Mouse (Mus musculus) gastrocnemius, adult 18-20 months (tissue): ENCODE results near the gene Bcas3. TPM values are rescaled to one million over a fixed set of nuclear protein-coding genes. Genes with fewer than 3 reads are reported as not detected.

Source experiments
- DNase-seq: peaks from one replicate; pipeline ENCODE4 v3.0.0; 2021; ENCODE audit warnings: low spot score
- long read RNA-seq, 2 experiments: library from polyadenylated mRNA; stranded (forward); transcript quantifications; one replicate each; pipeline ENCODE4 v2.0.0; 2021
- total RNA-seq, 2 experiments: library from RNA; stranded (reverse); gene quantifications; 2 replicates each; pipeline ENCODE4 v1.2.3; 2021

Bcas3 gene
- total RNA-seq: 10 to 100 TPM; 40.7 to 47.3 TPM
- long read RNA-seq, experiment 1, partial matches to known transcripts: 0 of 1 reads
- long read RNA-seq, experiment 1, other reads (novel, unspliced or antisense): 0 of 1 reads
- long read RNA-seq, experiment 2, partial matches to known transcripts: 1 of 2 reads
- long read RNA-seq, experiment 2, other reads (novel, unspliced or antisense): 1 of 2 reads

- DNase-seq: peak; percentile 99
Measured at GRCm38 (mm10) chr11:85352539-85353380, at the start of gene Bcas3. Bcas3 (plus strand) TSS chr11:85353167.

GRCm38 (mm10) chr11:85306577-85307260 lies 46.2 kb upstream of the Bcas3 start:
- no peak for DNase-seq

GRCm38 (mm10) chr11:85308799-85309198 lies 44.2 kb upstream of the Bcas3 start:
- DNase-seq: no peak

GRCm38 (mm10) chr11:85310407-85310712 lies 42.6 kb upstream of the Bcas3 start:
- DNase-seq: no peak

- peak; percentile 99 for DNase-seq
Measured at GRCm38 (mm10) chr11:85310713-85311574, 42.0 kb upstream of the Bcas3 start, which contains the start of gene Ppm1d. Ppm1d (plus strand) TSS chr11:85311244.

GRCm38 (mm10) chr11:85311645-85312490 lies 41.1 kb upstream of the Bcas3 start:
- DNase-seq: peak; percentile 34

GRCm38 (mm10) chr11:85312818-85313217 lies 40.1 kb upstream of the Bcas3 start:
- DNase-seq: peak; percentile 89

GRCm38 (mm10) chr11:85313361-85313760 lies 39.6 kb upstream of the Bcas3 start:
- DNase-seq: no peak

GRCm38 (mm10) chr11:85323567-85324330 lies 29.2 kb upstream of the Bcas3 start:
- no peak for DNase-seq

- DNase-seq: no peak
Measured at GRCm38 (mm10) chr11:85328717-85329116, 24.2 kb upstream of the Bcas3 start.

GRCm38 (mm10) chr11:85329167-85329894 lies 23.6 kb upstream of the Bcas3 start:
- DNase-seq: no peak

- DNase-seq: peak; percentile 29
Measured at GRCm38 (mm10) chr11:85334778-85335177, 18.2 kb upstream of the Bcas3 start.

GRCm38 (mm10) chr11:85339173-85339831 lies 13.7 kb upstream of the Bcas3 start:
- no peak for DNase-seq

- DNase-seq: no peak
Measured at GRCm38 (mm10) chr11:85340070-85340616, 12.8 kb upstream of the Bcas3 start.

GRCm38 (mm10) chr11:85353819-85354218 lies 852 bp downstream of the Bcas3 start:
- DNase-seq: no peak

GRCm38 (mm10) chr11:85359641-85360040 lies 6.7 kb downstream of the Bcas3 start:
- no peak for DNase-seq

- no peak for DNase-seq
Measured at GRCm38 (mm10) chr11:85361621-85362020, 8.7 kb downstream of the Bcas3 start.

- DNase-seq: no peak
Measured at GRCm38 (mm10) chr11:85366168-85366567, 13.2 kb downstream of the Bcas3 start.
